Mouse (Mus musculus): ENCODE results near the gene Znfx1.
A peak's percentile ranks its signal among the peaks of the same experiment; 100 is the strongest.

DNA sequence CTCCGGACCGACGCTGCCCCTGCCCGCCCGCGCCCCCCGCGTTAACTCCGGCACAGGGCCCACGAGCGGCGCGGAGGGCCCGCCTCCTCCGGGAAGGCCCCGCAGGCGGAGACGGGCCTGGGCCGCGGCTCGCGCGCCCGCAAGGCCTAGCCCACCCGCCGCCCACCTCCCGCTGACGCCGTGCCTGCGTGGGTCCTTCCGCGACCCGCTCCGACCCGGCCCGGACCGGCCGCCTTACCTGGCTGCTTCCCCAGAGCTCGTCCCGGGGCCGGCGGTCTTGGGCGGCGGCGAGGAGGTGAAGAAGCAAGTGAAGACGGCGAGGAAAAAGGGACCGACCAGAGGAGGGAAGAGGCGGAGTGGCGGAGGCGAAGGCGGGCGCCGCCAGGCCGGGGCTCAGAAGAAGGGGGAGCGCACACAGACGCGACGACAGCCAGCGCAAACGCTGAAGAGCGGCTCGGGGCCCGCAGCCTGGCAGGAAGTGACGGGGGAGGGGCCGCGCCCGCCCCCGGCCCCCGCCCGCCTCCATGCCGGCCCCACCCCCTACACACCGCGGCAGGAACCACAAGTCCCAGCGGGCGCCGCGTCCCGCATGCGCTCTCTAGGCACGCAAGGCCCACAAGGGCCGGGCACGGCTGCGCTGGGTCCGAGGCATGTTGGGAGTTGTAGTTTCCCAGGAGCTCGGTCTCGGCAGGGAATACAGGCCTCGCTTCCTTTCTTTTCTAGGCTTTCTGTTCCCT, 66.9 kb downstream of the Znfx1 start, which contains the start of gene Stau1:
- TF ChIP-seq POLR2A (IDR thresholded peaks at IDR 0.05; ENCODE audit: borderline replicate concordance, control insufficient read depth, low read depth, low read length) (peak; percentile 83; the same call in 1 of the 2 replicates), CTCF (IDR thresholded peaks at IDR 0.05; ENCODE audit: control insufficient read depth, insufficient read depth, low read length) (no peak)
